Mouse (Mus musculus) G1E (cell line): Measurements from ENCODE around the gene Gm20715.

Experiments
- CTCF ChIP-seq: IDR thresholded peaks from 2 replicates; pipeline ENCODE4 v1.5.1; 2012; ENCODE audit warnings: low read depth, low read length, inconsistent platforms, mixed read lengths
- GATA1 ChIP-seq: IDR thresholded peaks from 2 replicates; pipeline ENCODE4 v1.6.1; 2012; ENCODE audit warnings: borderline replicate concordance, low read length, inconsistent platforms, mixed read lengths
- GATA2 ChIP-seq: IDR thresholded peaks from 2 replicates; pipeline ENCODE4 v1.6.1; 2012; ENCODE audit warnings: low read depth, low read length, inconsistent platforms, borderline replicate concordance
- POLR2AphosphoS5 ChIP-seq: IDR thresholded peaks from 2 replicates; pipeline ENCODE4 v1.6.1; 2012; ENCODE audit warnings: low read depth, low read length, inconsistent platforms; ENCODE audit not compliant: insufficient replicate concordance
- TAL1 ChIP-seq: conservative IDR thresholded peaks from 2 replicates; pipeline ENCODE4 v1.6.1; 2012; ENCODE audit warnings: low read depth, low read length, inconsistent platforms, mixed read lengths

- TF ChIP-seq GATA1 (no peak), CTCF (no peak), GATA2 (no peak), POLR2AphosphoS5 (no peak), TAL1 (0 out of 2 replicates have a peak, but pooled peaks have one; percentile 5)
Measured at GRCm38 (mm10) chr7:6367185-6367584, 42.9 kb upstream of the Gm20715 start.
